Mouse (Mus musculus): ENCODE data around the gene Ccr2. TPM values are rescaled to one million over a fixed set of nuclear protein-coding genes. Genes with fewer than 3 reads are reported as not detected.
"Not testable (repeated sequence)": the region's sequence is repeated elsewhere in the genome, so short reads cannot be mapped to it uniquely, and the experiment has no call there.

Gene Ccr2
- under 1 TPM; 0.16 to 1.00 TPM for total RNA-seq (2021)
- long read RNA-seq, experiment 1 = 0 reads
- long read RNA-seq, experiment 2 = 0 reads

- no peak for DNase-seq (ENCODE audit: low spot score)
These were observed at the start of gene Ccr2 for GRCm38 (mm10) chr9:124101723-124102122. Ccr2 (plus strand) TSS chr9:124101950.

- no peak for DNase-seq (ENCODE audit: low spot score)
These were observed 48.2 kb upstream of the Ccr2 start for GRCm38 (mm10) chr9:124053532-124053931.

GRCm38 (mm10) chr9:124056158-124056709 is 45.5 kb upstream of the Ccr2 start:
- DNase-seq (ENCODE audit: low spot score) = no peak

- DNase-seq (ENCODE audit: low spot score) = no peak
These were observed 41.9 kb upstream of the Ccr2 start for GRCm38 (mm10) chr9:124059660-124060352.

DNA sequence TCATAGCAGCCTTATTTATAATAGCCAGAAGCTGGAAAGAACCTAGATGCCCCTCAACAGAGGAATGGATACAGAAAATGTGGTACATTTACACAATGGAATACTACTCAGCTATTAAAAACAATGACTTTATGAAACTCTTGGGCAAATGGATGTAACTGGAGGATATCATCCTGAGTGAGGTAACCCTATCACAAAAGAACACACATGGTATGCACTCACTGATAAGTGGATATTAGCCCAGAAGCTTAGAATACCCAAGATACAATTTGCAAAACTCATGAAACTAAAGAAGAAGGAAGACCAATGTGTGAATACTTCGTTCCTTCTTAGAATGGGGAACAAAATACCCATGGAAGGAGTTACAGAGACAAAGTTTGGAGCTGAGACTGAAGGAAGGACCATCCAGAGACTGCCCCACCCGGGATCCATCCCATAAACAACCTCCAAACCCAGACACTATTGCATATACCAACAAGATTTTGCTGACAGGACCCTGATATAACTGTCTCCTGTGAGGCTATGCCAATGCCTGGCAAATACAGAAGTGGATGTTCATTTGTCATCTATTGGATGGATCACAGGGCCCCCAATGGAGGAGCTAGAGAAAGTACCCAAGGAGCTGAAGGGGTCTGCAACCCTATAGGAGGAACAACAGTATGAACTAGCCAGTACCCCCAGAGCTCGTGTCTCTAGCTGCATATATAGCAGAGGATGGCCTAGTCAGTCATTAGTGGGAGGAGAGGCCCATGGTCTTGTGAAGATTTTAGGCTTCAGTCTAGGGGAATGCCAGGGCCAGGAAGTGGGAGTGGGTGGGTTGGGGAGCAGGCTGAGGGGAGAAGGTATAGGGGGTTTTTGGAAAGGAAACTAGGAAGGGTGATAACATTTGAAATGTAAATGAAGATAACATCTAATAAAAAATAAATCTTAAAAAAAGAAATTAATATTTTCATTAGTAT is 40.0 kb upstream of the Ccr2 start:
- not testable (repeated sequence) for DNase-seq (ENCODE audit: low spot score)

- DNase-seq (ENCODE audit: low spot score) = no peak
These were observed 35.1 kb upstream of the Ccr2 start for GRCm38 (mm10) chr9:124066572-124067103.

DNA sequence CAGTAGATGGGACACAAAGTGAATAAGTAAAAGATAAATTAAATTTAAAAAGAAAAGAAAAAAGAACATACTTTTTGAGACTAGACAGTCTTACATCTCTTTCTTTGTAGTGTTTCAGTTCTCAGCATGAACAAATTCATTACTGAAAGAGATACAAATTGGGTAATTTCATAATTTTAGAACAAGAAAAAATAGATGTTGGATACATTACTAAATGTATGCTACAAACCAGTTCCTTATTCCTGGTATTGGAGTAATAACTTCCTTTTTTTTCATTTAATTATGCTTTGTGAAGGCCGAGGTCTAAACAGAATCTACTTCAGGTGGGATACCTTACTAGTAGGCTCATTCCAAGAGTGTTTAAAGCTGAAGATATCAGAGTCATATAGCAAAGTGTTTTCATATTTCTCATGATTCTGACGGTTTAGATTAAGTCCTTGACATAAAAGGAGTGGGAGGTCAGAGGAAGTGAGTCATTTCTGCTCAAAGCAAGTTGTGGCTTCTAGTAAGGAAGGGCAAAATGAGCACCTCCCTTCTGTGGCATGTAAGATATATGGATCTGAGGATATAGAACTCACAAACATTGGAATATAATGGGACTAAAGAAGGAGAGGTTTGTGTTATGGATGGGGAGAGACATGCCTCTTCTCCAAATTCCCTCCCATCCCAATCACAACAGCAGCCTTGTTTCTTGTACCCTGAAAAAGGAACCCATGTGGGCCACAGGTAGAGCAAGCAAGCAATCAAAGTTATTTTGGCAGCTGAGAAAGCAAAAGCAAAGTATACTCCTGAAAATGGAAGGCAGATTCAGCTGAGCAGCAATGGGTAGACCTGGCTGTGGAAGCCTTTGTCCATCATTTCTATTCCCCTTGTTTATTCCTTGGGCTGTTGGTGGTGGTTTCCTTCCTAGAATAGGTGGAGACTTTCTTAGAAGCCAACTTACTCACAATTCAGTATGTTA is 33.4 kb upstream of the Ccr2 start:
- no peak for DNase-seq (ENCODE audit: low spot score)

DNA sequence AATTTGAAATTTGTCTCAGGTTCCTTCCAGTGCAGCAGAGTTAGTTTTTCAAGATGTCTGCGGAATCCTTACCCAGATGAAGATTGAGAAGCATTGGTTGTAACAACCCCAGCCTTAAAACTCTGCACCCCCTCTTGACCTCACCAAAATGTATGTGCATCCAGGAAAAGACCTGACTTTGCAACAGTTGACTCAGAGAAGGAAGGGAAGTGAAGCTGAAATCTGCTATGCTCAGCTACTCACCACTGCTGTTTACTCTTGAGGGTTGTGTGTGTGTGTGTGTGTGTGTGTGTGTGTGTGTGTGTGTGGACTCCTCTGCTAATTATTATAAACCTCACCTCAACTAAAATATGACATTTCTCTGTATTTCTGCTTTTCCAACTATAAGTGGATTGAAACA is 30.2 kb upstream of the Ccr2 start:
- DNase-seq (ENCODE audit: low spot score) = no peak

DNA sequence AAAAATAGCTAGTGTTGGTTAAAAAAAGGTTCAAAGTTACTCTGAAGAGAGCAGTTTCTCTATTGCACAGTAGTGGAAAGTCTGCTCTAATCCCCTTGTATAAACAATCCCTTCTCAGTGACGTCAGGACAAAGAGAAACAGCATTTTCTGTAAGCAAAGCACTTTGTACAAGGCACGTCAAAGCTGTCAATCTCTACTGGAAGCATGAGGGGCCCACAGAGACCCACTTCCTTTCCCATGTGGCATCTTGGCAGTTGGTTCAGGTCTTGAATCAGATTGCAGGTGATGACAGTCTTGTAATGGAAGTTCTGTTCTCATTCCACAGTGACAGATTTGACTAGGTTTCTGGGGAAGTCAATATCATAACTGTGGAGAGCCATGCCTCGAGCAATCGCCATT is 21.9 kb upstream of the Ccr2 start:
- DNase-seq (ENCODE audit: low spot score) = no peak

DNA sequence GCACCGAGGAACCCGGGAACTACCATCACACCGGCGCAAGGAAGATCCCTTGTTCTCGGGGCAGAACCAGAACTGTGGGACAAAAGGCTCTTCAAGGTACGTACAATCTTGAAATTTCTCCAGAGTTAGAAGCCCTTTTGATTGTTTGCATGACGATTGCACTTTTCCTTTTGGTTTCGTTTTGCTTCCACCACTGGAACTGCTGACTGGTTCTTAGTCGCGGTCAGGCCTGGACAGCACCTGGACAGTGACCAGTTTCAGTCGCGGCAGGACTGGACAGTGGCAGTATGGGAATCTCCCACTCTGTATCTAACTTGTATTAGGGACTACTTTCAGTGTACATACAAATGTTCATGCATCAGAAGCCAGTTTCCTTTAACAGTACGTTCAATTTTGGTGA is 21.3 kb upstream of the Ccr2 start:
- not testable (repeated sequence) for DNase-seq (ENCODE audit: low spot score)

DNA sequence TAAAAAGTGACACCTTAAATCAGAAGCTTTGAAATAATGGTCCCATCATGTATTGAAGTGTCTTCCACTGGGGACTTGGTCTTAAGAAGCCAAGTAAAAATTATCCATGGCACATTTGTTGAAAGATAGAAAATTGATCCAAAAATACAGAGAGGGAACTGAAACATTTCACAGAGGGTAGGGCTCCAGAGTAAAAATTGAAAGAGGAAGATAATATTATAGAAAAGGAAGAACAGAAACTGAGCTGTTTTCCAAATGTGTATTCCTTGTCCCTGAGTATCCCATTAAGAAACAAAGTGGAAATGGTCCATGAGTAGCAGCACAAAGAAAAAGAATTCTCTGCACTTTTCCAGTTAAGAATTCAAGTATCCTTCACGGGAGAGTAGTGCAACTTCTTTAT is 11.3 kb upstream of the Ccr2 start:
- no peak for DNase-seq (ENCODE audit: low spot score)

DNA sequence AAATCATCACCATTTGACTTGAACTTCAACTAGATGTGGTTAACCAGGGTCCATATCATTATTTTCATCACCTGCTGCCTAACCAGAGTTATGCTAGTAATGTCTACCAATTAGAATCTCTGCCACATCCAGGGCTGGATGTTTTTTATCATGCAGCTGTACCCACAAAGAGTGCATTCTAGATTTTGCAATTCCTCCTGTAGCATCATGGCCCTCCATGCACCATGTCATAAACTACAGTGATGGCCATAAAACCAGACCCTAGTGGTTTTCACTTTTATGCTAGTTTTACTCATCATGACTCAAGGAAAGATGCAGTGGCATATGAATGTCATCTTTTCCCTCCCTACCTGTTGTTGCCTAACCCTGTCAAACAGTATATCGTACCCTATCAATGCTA is 2.6 kb upstream of the Ccr2 start:
- DNase-seq (ENCODE audit: low spot score) = no peak

DNA sequence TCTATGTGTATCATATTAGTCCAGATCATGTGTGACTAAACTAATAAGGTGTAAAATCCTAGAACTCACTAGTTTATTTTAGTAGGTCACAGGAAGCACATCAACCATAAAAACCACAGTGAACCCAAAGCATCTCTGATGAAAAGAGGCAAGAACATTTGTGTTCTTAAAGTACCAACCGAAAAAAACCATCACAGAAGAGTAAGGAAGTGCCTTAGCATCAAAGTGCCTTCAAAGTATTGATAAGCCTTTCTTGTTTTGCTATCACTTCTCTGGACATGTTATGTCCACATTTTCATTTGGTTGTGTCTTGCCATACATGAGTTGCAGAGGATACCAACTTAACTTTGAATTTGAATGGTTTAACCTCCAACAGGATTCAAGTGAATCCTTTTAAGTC is 1.4 kb upstream of the Ccr2 start:
- DNase-seq (ENCODE audit: low spot score) = no peak

GRCm38 (mm10) chr9:124103199-124103598 is 1.4 kb downstream of the Ccr2 start:
- DNase-seq (ENCODE audit: low spot score) = no peak

DNA sequence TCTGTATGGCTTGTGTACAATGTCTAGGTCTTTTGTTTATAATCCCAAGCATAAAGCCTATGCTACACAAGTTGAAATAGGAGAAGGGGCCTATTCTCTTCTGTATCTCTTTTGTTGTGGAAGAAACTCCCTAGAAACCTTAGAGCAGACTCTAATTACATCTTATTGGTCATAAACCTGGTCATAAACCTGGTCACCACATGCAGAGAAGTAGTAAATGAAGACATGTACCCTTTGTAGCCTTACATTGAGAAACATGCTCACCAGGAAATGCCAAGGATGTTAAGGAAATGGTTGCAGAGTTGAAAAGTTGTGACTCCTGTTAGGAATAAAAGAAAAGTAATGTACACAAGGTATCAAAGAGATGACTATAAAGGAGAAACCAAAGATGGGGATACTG is 3.4 kb downstream of the Ccr2 start:
- no peak for DNase-seq (ENCODE audit: low spot score)

- DNase-seq (ENCODE audit: low spot score) = no peak
These were observed 5.5 kb downstream of the Ccr2 start for GRCm38 (mm10) chr9:124107232-124107631.

- DNase-seq (ENCODE audit: low spot score) = no peak
These were observed 6.8 kb downstream of the Ccr2 start for GRCm38 (mm10) chr9:124108356-124109127.

- no peak for DNase-seq (ENCODE audit: low spot score)
These were observed 10.2 kb downstream of the Ccr2 start for GRCm38 (mm10) chr9:124111997-124112396.

GRCm38 (mm10) chr9:124112591-124113239 is 11.0 kb downstream of the Ccr2 start:
- no peak for DNase-seq (ENCODE audit: low spot score)

DNA sequence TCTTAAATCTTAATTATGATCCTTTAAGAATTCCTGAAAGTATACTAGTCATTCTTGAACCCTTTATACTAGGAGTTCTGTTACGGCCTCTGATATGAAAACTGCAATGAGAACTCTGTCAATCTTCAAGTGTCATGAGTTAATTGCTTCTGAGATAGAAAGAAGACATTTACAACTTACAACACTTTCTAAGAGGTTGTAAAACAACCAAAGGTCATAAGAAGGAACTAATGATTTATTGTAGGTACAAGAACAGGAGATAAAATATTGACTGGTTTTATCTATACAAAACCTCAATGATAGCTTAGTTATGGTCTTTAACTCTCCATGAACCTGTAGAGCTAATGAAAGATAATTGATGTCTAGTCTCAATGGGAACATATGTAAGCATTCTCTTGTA is 12.0 kb downstream of the Ccr2 start:
- no peak for DNase-seq (ENCODE audit: low spot score)

All from gastrocnemius, adult 18-20 months (tissue).